Mouse (Mus musculus) ovary, adult 18-20 months (tissue): ENCODE measurements around the gene Traf2.

ENCODE experiments used
- DNase-seq: peaks from one replicate; pipeline ENCODE4 v3.0.0; 2022; ENCODE audit warnings: low spot score, mixed read lengths

Gene Traf2

GRCm38 (mm10) chr2:25541644-25542367 lies 4.9 kb downstream of the Traf2 start:
- no peak for DNase-seq

- DNase-seq: no peak
Measured at GRCm38 (mm10) chr2:25540541-25540948, 6.2 kb downstream of the Traf2 start.

GRCm38 (mm10) chr2:25536531-25536930 lies 10.2 kb downstream of the Traf2 start:
- peak; percentile 34 for DNase-seq

GRCm38 (mm10) chr2:25534866-25535182 lies 11.9 kb downstream of the Traf2 start:
- no peak for DNase-seq

GRCm38 (mm10) chr2:25534178-25534865 lies 12.4 kb downstream of the Traf2 start:
- peak; percentile 78 for DNase-seq

- no peak for DNase-seq
Measured at GRCm38 (mm10) chr2:25533707-25534106, 13.0 kb downstream of the Traf2 start.

GRCm38 (mm10) chr2:25526510-25527302 lies 20.0 kb downstream of the Traf2 start:
- DNase-seq: no peak

- no peak for DNase-seq
Measured at GRCm38 (mm10) chr2:25509912-25510311, 36.8 kb downstream of the Traf2 start.

GRCm38 (mm10) chr2:25506964-25507363 lies 39.8 kb downstream of the Traf2 start:
- DNase-seq: no peak

- DNase-seq: no peak
Measured at GRCm38 (mm10) chr2:25505860-25506259, 40.9 kb downstream of the Traf2 start.

- no peak for DNase-seq
Measured at GRCm38 (mm10) chr2:25505000-25505399, 41.7 kb downstream of the Traf2 start.

- no peak for DNase-seq
Measured at GRCm38 (mm10) chr2:25504538-25504937, 42.2 kb downstream of the Traf2 start.

- no peak for DNase-seq
Measured at GRCm38 (mm10) chr2:25502726-25503125, 44.0 kb downstream of the Traf2 start.

- no peak for DNase-seq
Measured at GRCm38 (mm10) chr2:25501593-25502486, 44.9 kb downstream of the Traf2 start, which contains the start of gene C8g. Gene C8g, minus strand, starts transcription at chr2:25501719.

GRCm38 (mm10) chr2:25500576-25501405 lies 45.9 kb downstream of the Traf2 start, which contains the start of gene Fbxw5:
Gene Fbxw5, plus strand, starts transcription at chr2:25500750.
- DNase-seq: peak; percentile 83

GRCm38 (mm10) chr2:25500071-25500575 lies 46.6 kb downstream of the Traf2 start:
- DNase-seq: no peak

- DNase-seq: no peak
Measured at GRCm38 (mm10) chr2:25498622-25499478, 47.9 kb downstream of the Traf2 start.

GRCm38 (mm10) chr2:25497846-25498575 lies 48.7 kb downstream of the Traf2 start:
- DNase-seq: no peak

GRCm38 (mm10) chr2:25496462-25496861 lies 50.3 kb downstream of the Traf2 start:
- DNase-seq: no peak
